In the genomic region with DNA sequence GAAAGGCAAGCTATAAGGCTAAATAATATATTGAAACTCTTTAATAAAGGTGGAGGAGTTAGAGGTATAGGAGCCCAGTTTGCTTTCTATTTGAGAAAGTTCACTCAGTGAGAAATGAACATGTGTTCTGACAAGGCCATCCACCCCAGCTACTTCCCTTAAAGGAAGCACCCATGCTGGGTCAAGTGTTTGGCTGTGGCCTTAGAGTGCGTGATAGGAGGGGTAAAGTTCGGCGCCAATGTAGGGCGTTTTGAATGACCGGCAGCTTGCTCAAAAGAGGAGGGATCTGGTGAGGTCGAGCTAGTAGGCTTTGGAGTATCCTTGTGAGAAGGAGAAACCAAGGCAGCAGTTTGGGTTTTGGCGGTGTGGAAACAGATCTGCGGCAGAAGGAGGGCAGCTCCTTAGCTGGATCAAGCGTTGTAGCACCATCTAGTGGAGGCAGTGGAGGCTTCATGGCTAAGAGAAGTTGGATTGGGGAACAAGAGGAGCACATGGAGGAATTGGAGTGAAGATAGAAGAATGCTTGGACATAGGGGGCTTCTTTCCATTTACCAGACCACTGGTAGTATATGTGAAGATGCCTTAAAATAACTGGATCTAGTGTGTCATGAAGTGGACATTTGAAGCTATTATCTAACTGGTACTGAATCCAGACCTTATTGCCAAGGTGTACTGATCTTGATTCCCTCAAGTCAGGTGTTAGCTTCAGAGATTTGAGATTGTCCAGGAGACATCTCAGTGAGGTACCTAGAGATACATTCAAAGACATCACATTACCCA, we compare ENCODE assay signal across 8 mouse cellular contexts.
DNase-seq lines count a peak whose midpoint lies in the region; ATAC-seq lines count a peak whose summit lies in the region.

No protein-coding gene starts in this region.

- H3K27me3 ChIP-seq in hindbrain, embryonic 15.5 days, result no peaks in the 10 kb centered on the region

- 18% methylated on average over 9 of the region's 9 CpGs for WGBS in hindbrain, embryonic 15.5 days

- no peaks in the 10 kb centered on the region for H3K4me1 ChIP-seq in hindbrain, embryonic 15.5 days (replicated peaks)

- peak; percentile 84 for DNase-seq in R1 (ENCODE audit: low read depth, low spot score)
- DNase-seq in cerebellum, postnatal 25 days, result peak; percentile 62 to 83
- peak; percentile 64 to 83 for DNase-seq in frontal cortex, postnatal 36 days (ENCODE audit: low spot score in 2 of 2)
- DNase-seq in layer of hippocampus, postnatal 25 days (ENCODE audit: extremely low spot score in 1 of 2, low spot score in 1 of 2), result peak; percentile 31 to 67
- peak; percentile 77 for DNase-seq in lung, postnatal 10 days
- peak; percentile 44 for DNase-seq in retina, adult 2 months (ENCODE audit: low read depth, low spot score)
- peak; percentile 73 for DNase-seq in thymus, postnatal 4 days

- no peaks in the 10 kb centered on the region for H3K9me3 ChIP-seq in hindbrain, embryonic 15.5 days

- H3K27ac ChIP-seq in hindbrain, embryonic 15.5 days (replicated peaks), result no peak overlapping the region

- peak overlapping the region; percentile 44 for H3K4me2 ChIP-seq in hindbrain, embryonic 15.5 days

- ATAC-seq in hindbrain, embryonic 15.5 days (ENCODE audit: low FRiP score, low read depth), result peak; percentile 72; the same call in 1 of the 2 replicates

- no peak overlapping the region for H3K4me3 ChIP-seq in hindbrain, embryonic 15.5 days

- H3K36me3 ChIP-seq in hindbrain, embryonic 15.5 days, result no peaks in the 10 kb centered on the region

- H3K9ac ChIP-seq in hindbrain, embryonic 15.5 days, result no peak overlapping the region
